Mouse (Mus musculus) kidney, adult 2 months (tissue): ENCODE measurements around the gene Gfap.

ENCODE experiments used
- CTCF ChIP-seq: fragments of 200-500 bp; conservative IDR thresholded peaks from 2 replicates; pipeline ENCODE4 v1.5.1; 2011; ENCODE audit warnings: low read depth, mild to moderate bottlenecking, control low read depth, low read length, moderate library complexity, mixed read lengths; ENCODE audit not compliant: insufficient read depth, insufficient read length
- POLR2A ChIP-seq: fragments of 200-500 bp; IDR thresholded peaks from one replicate; pipeline ENCODE4 v1.6.1; 2011; ENCODE audit warnings: low read depth, low read length, control low read depth

DNA sequence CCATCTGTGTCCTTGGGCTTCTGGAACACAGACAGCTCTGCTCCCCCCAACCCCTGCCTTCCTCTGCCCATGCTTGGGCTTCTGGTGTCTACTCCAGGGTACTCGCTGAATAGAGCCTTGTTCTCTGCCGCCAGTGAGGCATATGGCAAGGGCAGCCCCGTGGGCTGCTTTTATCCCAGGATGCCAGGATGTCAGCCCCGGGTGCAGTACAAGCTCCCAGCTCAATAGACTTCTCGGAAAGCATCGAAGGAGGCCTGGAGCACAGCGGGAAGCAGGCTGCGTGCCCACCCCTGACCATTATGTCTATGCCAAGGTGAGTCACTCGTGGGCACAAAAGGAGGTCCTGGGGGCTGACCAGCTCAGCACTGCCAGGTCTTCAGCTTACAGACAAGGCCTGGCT, 2.3 kb downstream of the Gfap start:
- TF ChIP-seq CTCF: no peak
- TF ChIP-seq POLR2A: no peak
